Mouse (Mus musculus): ENCODE results near the gene Mmd. TPM values are rescaled to one million over a fixed set of nuclear protein-coding genes. Genes with fewer than 3 reads are reported as not detected.

Mmd gene
- polyA plus RNA-seq, 1 experiment: 102 TPM

DNA sequence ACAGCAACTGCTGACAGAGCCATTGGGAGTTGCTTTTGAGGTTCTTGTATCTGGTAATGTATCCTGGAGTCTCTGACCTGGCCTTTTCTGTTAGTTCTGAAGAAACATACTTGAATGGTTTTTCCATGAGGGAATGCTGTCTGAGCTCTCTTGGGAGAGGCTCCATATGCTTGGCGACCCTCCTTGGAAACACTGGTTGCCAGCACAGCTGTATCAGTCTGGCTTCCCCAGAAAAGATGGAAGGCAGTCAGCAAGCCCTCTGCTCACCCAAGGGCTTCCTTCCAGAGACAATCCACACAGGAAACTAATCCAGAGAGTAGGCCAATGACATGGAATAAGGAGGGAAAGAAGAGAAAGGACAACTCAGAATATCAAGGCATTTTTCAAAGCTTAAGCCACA lies 77.6 kb downstream of the Mmd start:
- no peak for DNase-seq (ENCODE audit: low read depth)
- TF ChIP-seq POLR2A (IDR thresholded peaks at IDR 0.05; ENCODE audit: borderline replicate concordance, extremely low read depth, insufficient read depth, insufficient read length, poor library complexity, severe bottlenecking): no peak

Other genes with a start within 250 kb of the Mmd start
- 0.85 and 1.1 TPM in 2 replicates for gene Pctp, start 246.6 kb upstream of the Mmd start, polyA plus RNA-seq (2012; rRNA removed)
- 4.7 and 6.5 TPM in 2 replicates for gene Tmem100, start 219.1 kb upstream of the Mmd start, polyA plus RNA-seq (2012; rRNA removed)
- gene Gm45716, start 61.8 kb upstream of the Mmd start, polyA plus RNA-seq (2012; rRNA removed): 16.6 and 17.3 TPM in 2 replicates
- 4.1 and 6.3 TPM in 2 replicates for gene Hlf, start 141.4 kb downstream of the Mmd start, polyA plus RNA-seq (2012; rRNA removed)